Mouse (Mus musculus) frontal cortex, adult (tissue): ENCODE results near the gene Insig1.

ENCODE experiments used
- ATAC-seq: cut with Nextera tagmentation; 2 replicates; pipeline ENCODE4 v1.9.2; 2017; ENCODE audit warnings: mild to moderate bottlenecking, moderate library complexity, mixed read lengths; ENCODE audit not compliant: low TSS enrichment

Gene Insig1

GRCm38 (mm10) chr5:28118531-28118925, 47.4 kb downstream of the Insig1 start:
- ATAC-seq: no peak

GRCm38 (mm10) chr5:28119576-28119975, 48.4 kb downstream of the Insig1 start:
- ATAC-seq: no peak

GRCm38 (mm10) chr5:28122491-28123454, 51.6 kb downstream of the Insig1 start:
- no peak for ATAC-seq

GRCm38 (mm10) chr5:28123455-28123825, 52.3 kb downstream of the Insig1 start:
- ATAC-seq: no peak

- no peak for ATAC-seq
Observed at GRCm38 (mm10) chr5:28124321-28125230, 53.4 kb downstream of the Insig1 start.
